Mouse (Mus musculus) CH12.LX (cell line): ENCODE results near the gene Chpf2. TPM values are rescaled to one million over a fixed set of nuclear protein-coding genes. Genes with fewer than 3 reads are reported as not detected.

ENCODE experiments used
- DNase-seq: peaks from one replicate; pipeline ENCODE4 v3.0.0-alpha.2; 2013; ENCODE audit errors: extremely low read depth
- H3K27ac ChIP-seq: 2 replicates; pipeline ENCODE4 v1.5.1; 2012; ENCODE audit warnings: low read depth, mild to moderate bottlenecking, control low read depth, moderate library complexity; ENCODE audit not compliant: insufficient read depth
- H3K27me3 ChIP-seq: replicated peaks from 2 replicates; pipeline ENCODE3; 2012; ENCODE audit warnings: inconsistent platforms
- H3K36me3 ChIP-seq, 2 experiments: replicated peaks in 1 of 2; 2 replicates each; pipeline versions ENCODE3 to v1.6.1; 2012; ENCODE audit warnings: inconsistent platforms in 1 of 2, low read length in 1 of 2, mild to moderate bottlenecking in 1 of 2, mixed read lengths in 1 of 2, moderate library complexity in 1 of 2; ENCODE audit not compliant: control insufficient read depth in 1 of 2, insufficient read depth in 1 of 2
- H3K4me1 ChIP-seq, 2 experiments: 2 replicates each; pipeline ENCODE4 v1.6.1; 2012; ENCODE audit warnings: inconsistent platforms in 1 of 2, moderate library complexity in 1 of 2; ENCODE audit not compliant: insufficient read depth in 2 of 2, control insufficient read depth in 1 of 2
- H3K4me2 ChIP-seq: 2 replicates; pipeline ENCODE4 v1.6.1; 2012; ENCODE audit warnings: low read depth, mild to moderate bottlenecking, control low read depth; ENCODE audit not compliant: poor library complexity, insufficient read depth, severe bottlenecking
- H3K4me3 ChIP-seq, 3 experiments: fragments of 150-350 bp in 1 of 3; sonication (generic) in 1 of 3; replicated peaks in 1 of 3; 2 replicates each; pipeline versions ENCODE3 to v1.5.1; 2011 to 2012; ENCODE audit warnings: low read depth in 2 of 3, low read length in 2 of 3, mild to moderate bottlenecking in 2 of 3, moderate library complexity in 2 of 3, control low read depth in 1 of 3, improper control_type of control experiment in 1 of 3, inconsistent platforms in 1 of 3, mixed read lengths in 1 of 3; ENCODE audit not compliant: poor library complexity in 1 of 3
- H3K79me2 ChIP-seq: replicated peaks from 2 replicates; pipeline ENCODE4 v1.6.1; 2012; ENCODE audit warnings: mild to moderate bottlenecking, moderate library complexity; ENCODE audit not compliant: control insufficient read depth, poor library complexity, insufficient read depth, severe bottlenecking; ENCODE audit errors: extremely low read depth
- H3K9ac ChIP-seq: 2 replicates; pipeline ENCODE4 v1.6.1; 2012; ENCODE audit warnings: low read depth, mild to moderate bottlenecking, control low read depth, moderate library complexity; ENCODE audit not compliant: insufficient read depth
- H3K9me3 ChIP-seq: replicated peaks from 2 replicates; pipeline ENCODE3; 2012; ENCODE audit warnings: low read length, inconsistent platforms, mixed read lengths
- CHD1 ChIP-seq: IDR thresholded peaks from 2 replicates; pipeline ENCODE4 v1.6.1; 2012; ENCODE audit warnings: low read depth, low read length, improper control_type of control experiment, inconsistent platforms
- CHD2 ChIP-seq: IDR thresholded peaks from 2 replicates; pipeline ENCODE4 v1.6.1; 2011; ENCODE audit warnings: low read length, improper control_type of control experiment
- CTCF ChIP-seq, 2 experiments: IDR thresholded peaks in 1 of 2; conservative IDR thresholded peaks in 1 of 2; 2 replicates each; pipeline ENCODE4 v1.5.1; 2011 to 2012; ENCODE audit warnings: low read depth in 2 of 2, low read length in 2 of 2, improper control_type of control experiment in 1 of 2, inconsistent platforms in 1 of 2, mild to moderate bottlenecking in 1 of 2, moderate library complexity in 1 of 2
- E2F4 ChIP-seq: IDR thresholded peaks from 2 replicates; pipeline ENCODE4 v1.6.1; 2011; ENCODE audit warnings: low read depth, low read length, improper control_type of control experiment; ENCODE audit not compliant: insufficient replicate concordance
- ELF1 ChIP-seq: IDR thresholded peaks from 2 replicates; pipeline ENCODE4 v1.6.1; 2014; ENCODE audit warnings: low read depth, mild to moderate bottlenecking, inconsistent platforms, low read length, improper control_type of control experiment
- EP300 ChIP-seq: IDR thresholded peaks from 2 replicates; pipeline ENCODE4 v1.6.1; 2011; ENCODE audit warnings: low read length, improper control_type of control experiment
- HCFC1 ChIP-seq: IDR thresholded peaks from 2 replicates; pipeline ENCODE4 v1.6.1; 2012; ENCODE audit warnings: low read depth, mild to moderate bottlenecking, inconsistent platforms, low read length, improper control_type of control experiment
- KAT2A ChIP-seq: IDR thresholded peaks from 2 replicates; pipeline ENCODE4 v1.6.1; 2012; ENCODE audit warnings: low read length, improper control_type of control experiment, inconsistent platforms; ENCODE audit not compliant: insufficient replicate concordance
- MAFK ChIP-seq: IDR thresholded peaks from 2 replicates; pipeline ENCODE4 v1.6.1; 2011; ENCODE audit warnings: low read length, improper control_type of control experiment; ENCODE audit not compliant: insufficient replicate concordance
- MAX ChIP-seq: IDR thresholded peaks from 2 replicates; pipeline ENCODE4 v1.6.1; 2011; ENCODE audit warnings: low read length, improper control_type of control experiment
- MYC ChIP-seq: IDR thresholded peaks from 2 replicates; pipeline ENCODE4 v1.6.1; 2011; ENCODE audit warnings: low read depth, mild to moderate bottlenecking, improper control_type of control experiment, low read length
- NELFE ChIP-seq: IDR thresholded peaks from 2 replicates; pipeline ENCODE4 v1.6.1; 2011; ENCODE audit warnings: low read depth, low read length, improper control_type of control experiment
- PAX5 ChIP-seq: IDR thresholded peaks from 2 replicates; pipeline ENCODE4 v1.6.1; 2012; ENCODE audit warnings: low read length, inconsistent platforms, mixed read lengths
- POLR2A ChIP-seq: IDR thresholded peaks from 2 replicates; pipeline ENCODE4 v1.6.1; 2011; ENCODE audit warnings: low read depth, mild to moderate bottlenecking, improper control_type of control experiment, low read length
- RAD21 ChIP-seq: IDR thresholded peaks from 2 replicates; pipeline ENCODE4 v1.6.1; 2011; ENCODE audit warnings: low read depth, mild to moderate bottlenecking, low read length, improper control_type of control experiment, moderate library complexity
- SMC3 ChIP-seq: IDR thresholded peaks from 2 replicates; pipeline ENCODE4 v1.6.1; 2011; ENCODE audit warnings: low read depth, low read length, improper control_type of control experiment
- TBP ChIP-seq: conservative IDR thresholded peaks from 2 replicates; pipeline ENCODE4 v1.6.1; 2011; ENCODE audit warnings: low read depth, low read length, improper control_type of control experiment
- UBTF ChIP-seq: IDR thresholded peaks from 2 replicates; pipeline ENCODE4 v1.6.1; 2012; ENCODE audit warnings: low read depth, mild to moderate bottlenecking, inconsistent platforms, low read length, improper control_type of control experiment, moderate library complexity
- USF2 ChIP-seq: conservative IDR thresholded peaks from 2 replicates; pipeline ENCODE4 v1.6.1; 2011; ENCODE audit warnings: low read depth, low read length, improper control_type of control experiment
- ZC3H11A ChIP-seq: IDR thresholded peaks from 2 replicates; pipeline ENCODE4 v1.6.1; 2012; ENCODE audit warnings: low read depth, mild to moderate bottlenecking, inconsistent platforms, low read length, improper control_type of control experiment
- dilution Hi-C: fragments of 300-500 bp; cut with MboI; formaldehyde crosslinking; loops from 2 replicates; pipeline ENCODE4 v1.14.3; 2020; ENCODE audit warnings: low sequenced_read_pairs; ENCODE audit not compliant: extremely low pct_unique_long_range_greater_than_20kb, extremely low pct_ligation_motif_present
- in situ Hi-C: fragments of 300-500 bp; cut with MboI; formaldehyde crosslinking; loops from 3 replicates; pipeline ENCODE4 v1.14.3; 2019; ENCODE audit warnings: low sequenced_read_pairs, low pct_ligation_motif_present, low pct_unique_long_range_greater_than_20kb, mixed read lengths
- polyA plus RNA-seq: library from polyadenylated mRNA; unstranded; fragments of >175 nt; gene quantifications from 2 replicates; pipeline ENCODE4 v1.2.1, GENCODE M21; 2012; ENCODE audit warnings: low read depth; ENCODE audit not compliant: insufficient read length
- total RNA-seq, 2 experiments: library from RNA; depleted of rRNA; stranded (reverse); fragments of 300-350 nt in 1 of 2; fragments of >200 nt in 1 of 2; gene quantifications; 2 replicates each; pipeline ENCODE4 v1.2.3; 2012 to 2014

Gene Chpf2
- total and polyA plus RNA-seq, 3 experiments = 11.2 to 22.8 (median 20.4) TPM

DNA sequence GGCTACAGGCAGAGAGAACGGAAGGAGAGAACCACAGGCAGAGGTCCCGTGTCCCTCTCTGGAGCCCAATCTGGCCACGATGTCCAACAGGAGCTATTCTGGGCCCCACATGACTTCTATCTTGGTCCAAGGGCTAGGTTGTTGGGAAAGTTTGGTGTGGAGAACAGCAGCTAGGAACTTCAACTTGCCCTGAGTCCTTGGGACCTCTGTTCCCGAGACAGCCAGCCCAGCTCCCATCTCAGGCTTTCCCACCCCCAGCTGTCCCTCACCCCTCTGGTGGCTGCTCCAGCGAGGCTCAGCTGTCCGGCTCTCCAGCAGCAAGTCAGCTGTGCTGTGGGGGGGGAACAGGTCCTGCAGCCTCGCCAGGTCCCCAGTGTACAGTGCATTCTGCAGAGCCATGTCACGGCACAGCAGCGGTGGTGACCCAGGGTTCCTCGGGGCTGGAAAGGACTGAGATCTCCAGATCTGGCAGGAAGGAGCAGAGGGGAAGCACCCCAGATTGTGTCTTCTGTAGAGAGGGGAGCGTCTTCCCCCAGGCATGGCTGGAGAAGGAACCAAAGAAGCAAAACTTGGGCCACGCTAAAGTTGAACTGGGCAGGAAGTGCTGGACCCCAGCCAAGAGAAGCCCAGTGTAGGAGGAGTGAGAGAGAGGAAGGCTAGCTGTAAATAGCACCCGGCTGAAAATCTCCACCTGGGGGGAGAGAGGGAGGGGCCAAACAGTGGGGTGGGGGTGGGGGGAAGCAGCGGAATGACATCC is 46.0 kb upstream of the Chpf2 start, which contains the start of gene Asb10:
TSS of gene Asb10 (minus strand) at position 592 of the 757 bp plus-strand sequence.
- Histone ChIP-seq H3K27me3 (peaks cover 52% of the 10 kb centered on the region), H3K27ac (no peak within 1 kb of the TSS), H3K9me3 (no peaks in the 10 kb centered on the region), H3K4me3 (no peak within 1 kb of the TSS), H3K4me1 (peaks cover 7 to 9% of the 10 kb centered on the region in 2 experiments), H3K36me3 (no peaks in the 10 kb centered on the region), H3K9ac (no peak within 1 kb of the TSS), H3K4me2 (peak within 1 kb of the TSS; percentile 0; the same call in 1 of the 2 replicates), H3K79me2 (no peaks in the 10 kb centered on the region)
- no peak for DNase-seq
- TF ChIP-seq TBP = no peak
- TF ChIP-seq HCFC1 = no peak
- no peak for TF ChIP-seq PAX5
- TF ChIP-seq NELFE = no peak
- TF ChIP-seq MAX = no peak
- no peak for TF ChIP-seq ZC3H11A
- no peak for TF ChIP-seq KAT2A
- no peak for TF ChIP-seq UBTF
- TF ChIP-seq EP300 = no peak
- TF ChIP-seq ELF1 = no peak
- TF ChIP-seq USF2 = no peak
- TF ChIP-seq RAD21 = no peak
- TF ChIP-seq CHD2 = no peak
- no peak for TF ChIP-seq E2F4
- in situ Hi-C loops = no loop called here
- dilution Hi-C loops = no loop called here

DNA sequence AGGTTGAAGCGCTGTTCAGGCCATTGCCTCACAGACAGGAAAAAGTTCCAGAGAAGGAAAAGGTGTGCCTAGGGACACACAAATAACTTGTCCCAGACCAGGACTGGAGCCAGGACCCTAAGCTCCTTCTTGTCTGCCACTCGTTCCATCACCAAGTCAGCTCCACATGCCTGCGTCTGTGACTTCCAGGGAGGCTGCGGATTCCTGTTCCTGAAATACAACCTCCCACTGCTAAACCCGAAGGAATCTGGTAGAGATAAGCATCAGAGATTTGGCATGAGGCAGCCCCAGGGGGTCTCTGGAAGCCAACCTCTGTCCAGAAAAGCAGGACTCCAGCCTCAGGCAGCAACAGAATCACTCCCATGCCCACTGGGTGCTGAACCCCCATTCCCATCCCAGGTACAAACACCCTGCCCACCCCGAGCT is 45.4 kb upstream of the Chpf2 start:
- Histone ChIP-seq H3K36me3 (no peaks in the 10 kb centered on the region), H3K4me1 (peaks cover 7 to 9% of the 10 kb centered on the region in 2 experiments), H3K9ac (no peak overlapping the region), H3K79me2 (no peaks in the 10 kb centered on the region), H3K9me3 (no peaks in the 10 kb centered on the region), H3K4me3 (no peak overlapping the region), H3K27me3 (peaks cover 53% of the 10 kb centered on the region), H3K4me2 (0 out of 2 replicates have a peak overlapping the region, but pooled peaks have one; percentile 0), H3K27ac (no peak overlapping the region)
- in situ Hi-C loops (no loop called here), dilution Hi-C loops (no loop called here)
- TF ChIP-seq SMC3 (no peak), ZC3H11A (no peak), HCFC1 (no peak), MAFK (no peak), CHD1 (no peak), MYC (no peak), CTCF (conservative IDR thresholded peaks at IDR 0.05 in 1 of 2, IDR thresholded peaks at IDR 0.05 in 1 of 2; ENCODE audit: low read depth in 2 of 2, low read length in 2 of 2) (no peak), POLR2A (no peak)
- DNase-seq = no peak
